Mouse (Mus musculus) spleen, embryonic (tissue): ENCODE measurements around the gene Mprip.
"Not testable (repeated sequence)": the region's sequence is repeated elsewhere in the genome, so short reads cannot be mapped to it uniquely, and the experiment has no call there.

Experiments used
- CTCF ChIA-PET: fragments of 350-600 bp; sonication (Branson Sonifier 250); formaldehyde crosslinking; loops from one replicate; lab custom pipeline; 2022; lab: Charles Lee

Gene Mprip

GRCm38 (mm10) chr11:59661005-59661404 lies at the start of gene Mprip:
Gene Mprip (plus strand): TSS chr11:59661305.
- CTCF ChIA-PET: no interaction called here

GRCm38 (mm10) chr11:59611646-59612045 lies 49.5 kb upstream of the Mprip start:
- CTCF ChIA-PET: no interaction called here

GRCm38 (mm10) chr11:59614120-59614519 lies 47.0 kb upstream of the Mprip start:
- CTCF ChIA-PET: no interaction called here

- CTCF ChIA-PET: not testable (repeated sequence)
Measured at GRCm38 (mm10) chr11:59616986-59617385, 44.1 kb upstream of the Mprip start.

GRCm38 (mm10) chr11:59622214-59622613 lies 38.9 kb upstream of the Mprip start:
- CTCF ChIA-PET: interaction anchor here (0.6 kb wide), 1 partner anchor 19 kb away, joined by 9 read pairs; no protein-coding TSS in a partner anchor

GRCm38 (mm10) chr11:59624017-59624630 lies 37.0 kb upstream of the Mprip start:
- CTCF ChIA-PET: interaction anchor here (0.7 kb wide), 1 partner anchor 62 kb away, joined by 3 read pairs; no protein-coding TSS in a partner anchor

- CTCF ChIA-PET: no interaction called here
Measured at GRCm38 (mm10) chr11:59626192-59626591, 34.9 kb upstream of the Mprip start.

GRCm38 (mm10) chr11:59628177-59628576 lies 32.9 kb upstream of the Mprip start:
- CTCF ChIA-PET: interaction anchor here (0.9 kb wide), 1 partner anchor 80 kb away, joined by 3 read pairs; no protein-coding TSS in a partner anchor

- CTCF ChIA-PET: no interaction called here
Measured at GRCm38 (mm10) chr11:59629871-59630270, 31.2 kb upstream of the Mprip start.

GRCm38 (mm10) chr11:59631980-59632379 lies 29.1 kb upstream of the Mprip start:
- CTCF ChIA-PET: interaction anchor here (0.5 kb wide), 1 partner anchor 73 kb away, joined by 4 read pairs; no protein-coding TSS in a partner anchor

- CTCF ChIA-PET: no interaction called here
Measured at GRCm38 (mm10) chr11:59633037-59633436, 28.1 kb upstream of the Mprip start.

- CTCF ChIA-PET: no interaction called here
Measured at GRCm38 (mm10) chr11:59634001-59634660, 27.0 kb upstream of the Mprip start.

GRCm38 (mm10) chr11:59635251-59635795 lies 25.8 kb upstream of the Mprip start:
- CTCF ChIA-PET: interaction anchor here (0.5 kb wide), 1 partner anchor 54 kb away, joined by 5 read pairs; no protein-coding TSS in a partner anchor

GRCm38 (mm10) chr11:59635821-59636694 lies 25.0 kb upstream of the Mprip start:
- CTCF ChIA-PET: no interaction called here

- CTCF ChIA-PET: no interaction called here
Measured at GRCm38 (mm10) chr11:59636695-59637414, 24.2 kb upstream of the Mprip start.

- CTCF ChIA-PET: no interaction called here
Measured at GRCm38 (mm10) chr11:59639957-59640643, 21.0 kb upstream of the Mprip start.

GRCm38 (mm10) chr11:59641227-59641626 lies 19.9 kb upstream of the Mprip start:
- CTCF ChIA-PET: interaction anchor here (0.6 kb wide), 1 partner anchor 92 kb away, joined by 3 read pairs; no protein-coding TSS in a partner anchor

GRCm38 (mm10) chr11:59642420-59642819 lies 18.7 kb upstream of the Mprip start:
- CTCF ChIA-PET: interaction anchor here (0.5 kb wide), 1 partner anchor 537 kb away, joined by 11 read pairs; no protein-coding TSS in a partner anchor

GRCm38 (mm10) chr11:59645036-59645435 lies 16.1 kb upstream of the Mprip start:
- CTCF ChIA-PET: no interaction called here

GRCm38 (mm10) chr11:59649058-59649457 lies 12.0 kb upstream of the Mprip start:
- CTCF ChIA-PET: no interaction called here
